ENCODE assay signal across 19 mouse cellular contexts in genomic region chr8:66339551-66339950, GRCm38 (mm10).
A peak's percentile ranks its signal among the peaks of the same experiment; 100 is the strongest.
DNase-seq lines count a peak whose midpoint lies in the region; ATAC-seq lines count a peak whose summit lies in the region.
"Had no signal": no experiment of that assay in that cellular context is flagged by ENCODE, and none has a peak within 500 bp of the region (broad histone marks: within the 10 kb centered on the region; RNA-seq: fewer than 3 reads in every experiment).

No protein-coding gene starts in this region.

- intact Hi-C loops in left cerebral cortex, postnatal 25 days (cut with DNase I), result no loop called here

- peak; percentile 61; the same call in 1 of the 2 replicates for ATAC-seq in neutrophil, adult 5-6 weeks (ENCODE audit: extremely low read depth, insufficient number of reproducible peaks, low FRiP score, poor library complexity, severe bottlenecking)
- ATAC-seq: activated CD4-positive, CD25-positive, alpha-beta regulatory T cell, adult 4 months; forebrain, embryonic 13.5 days; forebrain, embryonic 16.5 days; hindbrain, embryonic 16.5 days had no signal

- DNase-seq in lung, postnatal 25 days (ENCODE audit: low spot score), result peak; percentile 18
- no peak for DNase-seq in lung, postnatal 4 days
- peak; percentile 60 to 63 for DNase-seq in spleen, postnatal 36 days (ENCODE audit: low spot score in 2 of 2)
- DNase-seq in spleen, adult 18-20 months, result no peak
- no peak for DNase-seq in right cerebral cortex, postnatal 4 days
- no peak for DNase-seq in left cerebral cortex, postnatal 25 days (ENCODE audit: low spot score in 2 of 2)
- DNase-seq: adrenal gland, adult 8-10 months; adrenal gland, postnatal 25 days; cerebellum, adult 18-20 months; cerebellum, adult 9-10 months; cerebellum, postnatal 14 days; gastrocnemius, adult 2 months; gastrocnemius, postnatal 14 days; heart, adult 11 months had no signal

Comparison
In these comparisons a context has a peak if more than half of its experiments do, and no peak if none do; other contexts are left out.
1. DNase-seq: peak in lung, postnatal 25 days (single experiment) and spleen, postnatal 36 days (2 of 2); none in lung, postnatal 4 days (0 of 2), spleen, adult 18-20 months (0 of 2), right cerebral cortex, postnatal 4 days (single experiment) and left cerebral cortex, postnatal 25 days (0 of 2).